Mouse (Mus musculus) midbrain, embryonic 12.5 days (tissue): ENCODE results near the gene Eloa. TPM values are rescaled to one million over a fixed set of nuclear protein-coding genes. Genes with fewer than 3 reads are reported as not detected.

Experiments
- ATAC-seq: fragments of 200-750 bp; cut with Nextera tagmentation; 2 replicates; pipeline ENCODE4 v1.8.0; 2017; ENCODE audit warnings: low read depth, moderate TSS enrichment, moderate library complexity; ENCODE audit not compliant: low FRiP score
- H3K27ac ChIP-seq: fragments of 300-500 bp; sonication (generic); replicated peaks from 2 replicates; pipeline ENCODE4 v1.5.1; 2016; ENCODE audit warnings: mild to moderate bottlenecking
- H3K27me3 ChIP-seq: fragments of 300-500 bp; sonication (generic); 2 replicates; pipeline ENCODE4 v1.6.1; 2016; ENCODE audit warnings: mild to moderate bottlenecking
- H3K36me3 ChIP-seq: fragments of 300-500 bp; sonication (generic); 2 replicates; pipeline ENCODE4 v1.6.1; 2016
- H3K4me1 ChIP-seq: fragments of 300-500 bp; sonication (generic); 2 replicates; pipeline ENCODE4 v1.6.1; 2016
- H3K4me2 ChIP-seq: fragments of 300-500 bp; sonication (generic); replicated peaks from 2 replicates; pipeline ENCODE4 v1.6.1; 2016; ENCODE audit warnings: mild to moderate bottlenecking, moderate library complexity
- H3K4me3 ChIP-seq: fragments of 300-500 bp; sonication (generic); 2 replicates; pipeline ENCODE4 v1.5.1; 2016; ENCODE audit warnings: mild to moderate bottlenecking
- H3K9ac ChIP-seq: fragments of 300-500 bp; sonication (generic); replicated peaks from 2 replicates; pipeline ENCODE4 v1.6.1; 2016; ENCODE audit warnings: mild to moderate bottlenecking, moderate library complexity
- H3K9me3 ChIP-seq: fragments of 300-500 bp; sonication (generic); 2 replicates; pipeline ENCODE4 v1.6.1; 2016; ENCODE audit warnings: mild to moderate bottlenecking
- WGBS: fragments of 180-500 bp; shearing (Covaris S2); methylation state at CpG from one replicate; pipeline ENCODE4 v1.1.7; 2016; 5-methylcytosine and 5-hydroxymethylcytosine counted together
- polyA plus RNA-seq: library from polyadenylated mRNA; unstranded; fragments of >200 nt; fragmentation: Nextera tagmentation; extraction: Ambion mirVana; gene quantifications from 2 replicates; pipeline ENCODE4 v1.2.1, GENCODE M21; 2016

The Eloa gene
- polyA plus RNA-seq, 1 experiment from 2014 or later: 36.1 TPM

DNA sequence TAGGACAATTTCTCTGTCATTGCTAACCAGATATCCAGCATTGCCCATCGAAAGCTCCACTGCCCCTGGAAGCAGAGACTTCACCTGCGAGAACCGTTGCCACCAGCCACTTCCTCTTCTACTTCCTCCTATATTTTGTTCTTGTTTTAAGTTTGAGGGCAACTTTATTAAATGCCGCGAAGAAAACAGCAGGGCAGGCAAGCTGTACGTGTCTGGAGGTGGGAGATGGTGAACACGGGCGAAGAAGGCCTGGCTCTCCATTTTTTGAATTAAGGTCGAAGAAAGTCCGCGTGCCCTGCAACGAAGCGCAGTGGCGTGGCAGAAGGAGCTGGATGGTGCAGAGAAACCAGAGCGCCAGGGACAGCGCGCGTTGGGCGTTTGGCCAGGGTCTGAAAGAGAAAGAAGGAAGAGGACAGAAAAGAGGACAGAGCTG, 6.6 kb upstream of the Eloa start:
- Histone ChIP-seq H3K9ac (no peak overlapping the region), H3K4me1 (peaks cover 16% of the 10 kb centered on the region), H3K9me3 (no peaks in the 10 kb centered on the region), H3K27ac (no peak overlapping the region), H3K4me2 (no peak overlapping the region), H3K4me3 (no peak overlapping the region), H3K36me3 (no peaks in the 10 kb centered on the region), H3K27me3 (no peaks in the 10 kb centered on the region)
- ATAC-seq: no peak
- 85% methylated on average over 19 of the region's 19 CpGs for WGBS

- Histone ChIP-seq H3K4me1 (peaks cover 16% of the 10 kb centered on the region), H3K4me3 (no peak overlapping the region), H3K36me3 (no peaks in the 10 kb centered on the region), H3K27me3 (no peaks in the 10 kb centered on the region), H3K9me3 (no peaks in the 10 kb centered on the region), H3K9ac (no peak overlapping the region), H3K27ac (no peak overlapping the region), H3K4me2 (no peak overlapping the region)
- no peak for ATAC-seq
- 82% methylated on average over 8 of the region's 8 CpGs for WGBS
Measured at GRCm38 (mm10) chr4:136027416-136028131, 6.0 kb upstream of the Eloa start.

DNA sequence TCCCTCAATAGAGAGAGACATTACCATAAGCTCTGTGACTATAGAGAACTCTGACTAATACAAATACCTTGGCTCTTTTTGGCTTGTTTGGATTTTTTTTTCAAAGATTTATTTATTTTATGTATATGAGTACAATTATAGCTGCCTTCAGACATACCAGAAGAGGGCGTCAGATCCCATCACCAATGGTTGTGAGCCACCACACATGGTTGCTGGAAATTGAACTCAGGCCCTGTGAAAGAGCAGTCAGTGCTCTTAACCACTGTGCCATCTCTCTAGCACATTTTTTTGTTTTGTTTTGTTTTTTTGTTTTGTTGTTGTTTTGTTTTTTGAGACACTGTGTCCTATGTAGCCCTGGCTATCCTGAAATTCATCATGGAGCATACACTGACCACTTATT, 3.8 kb upstream of the Eloa start:
- Histone ChIP-seq H3K4me1 (peaks cover 5% of the 10 kb centered on the region), H3K4me3 (no peak overlapping the region), H3K27me3 (no peaks in the 10 kb centered on the region), H3K9me3 (no peaks in the 10 kb centered on the region), H3K36me3 (no peaks in the 10 kb centered on the region), H3K27ac (no peak overlapping the region), H3K4me2 (no peak overlapping the region), H3K9ac (no peak overlapping the region)
- 88% methylated on average over 1 of the region's 1 CpGs for WGBS
- no peak for ATAC-seq

DNA sequence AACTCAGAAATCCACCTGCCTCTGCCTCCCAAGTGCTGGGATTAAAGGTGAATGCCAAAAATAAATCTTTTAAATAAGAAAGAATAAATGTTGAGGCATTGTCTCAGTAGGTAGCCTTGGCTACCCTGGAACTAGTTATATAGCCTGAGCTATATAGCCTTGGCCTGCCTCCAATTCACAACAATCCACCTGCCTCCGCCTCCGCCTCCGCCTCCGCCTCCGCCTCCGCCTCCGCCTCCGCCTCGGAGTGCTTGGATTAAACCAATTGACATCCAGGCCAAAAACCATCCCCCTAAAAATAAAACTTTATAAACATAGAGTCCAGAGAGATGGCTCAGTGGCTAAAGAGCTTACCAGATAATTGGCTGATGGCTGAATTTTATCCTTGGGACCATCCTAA, 1.4 kb upstream of the Eloa start:
- Histone ChIP-seq H3K9me3 (no peaks in the 10 kb centered on the region), H3K4me2 (no peak overlapping the region), H3K4me3 (no peak overlapping the region), H3K27ac (no peak overlapping the region), H3K9ac (no peak overlapping the region), H3K4me1 (peaks cover 16% of the 10 kb centered on the region), H3K36me3 (no peaks in the 10 kb centered on the region), H3K27me3 (no peaks in the 10 kb centered on the region)
- 94% methylated on average over 9 of the region's 9 CpGs for WGBS
- ATAC-seq: no peak

GRCm38 (mm10) chr4:136020743-136021548, 617 bp downstream of the Eloa start:
- peak overlapping the region; percentile 96 for H3K4me2 ChIP-seq
- peak overlapping the region; percentile 86 for H3K27ac ChIP-seq
- H3K4me1 ChIP-seq: peaks cover 16% of the 10 kb centered on the region
- H3K9ac ChIP-seq: peak overlapping the region; percentile 99
- no peaks in the 10 kb centered on the region for H3K9me3 ChIP-seq
- peak; percentile 74 for ATAC-seq
- no peaks in the 10 kb centered on the region for H3K27me3 ChIP-seq
- H3K36me3 ChIP-seq: no peaks in the 10 kb centered on the region
- WGBS: 2% methylated on average over 59 of the region's 62 CpGs
- peak overlapping the region; percentile 99 for H3K4me3 ChIP-seq

DNA sequence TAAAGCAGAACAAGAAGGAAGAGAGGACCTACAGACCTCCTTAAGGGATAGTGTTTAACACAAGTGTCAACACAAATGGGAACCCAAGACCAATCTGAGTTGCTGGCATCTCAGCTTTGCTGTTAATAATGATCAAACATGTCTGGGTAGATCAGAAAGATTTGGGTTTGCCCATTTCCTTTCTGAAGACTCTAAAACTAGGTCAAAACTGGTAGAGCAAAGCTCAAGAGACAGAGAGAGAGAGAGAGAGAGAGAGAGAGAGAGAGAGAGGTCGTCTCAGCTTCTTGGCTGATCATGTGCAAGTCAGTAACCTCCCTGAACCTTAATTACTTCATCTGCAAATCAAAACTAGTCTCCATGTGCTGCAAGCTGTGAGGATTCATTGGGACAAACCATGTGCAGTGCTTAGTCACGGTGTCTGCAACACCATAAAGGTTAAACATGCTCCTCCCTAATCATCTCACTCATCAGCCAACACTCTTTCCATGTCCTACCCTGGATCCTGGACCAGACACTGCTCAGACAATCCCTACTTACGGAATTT, 5.4 kb downstream of the Eloa start:
- WGBS: 85% methylated on average over 3 of the region's 3 CpGs
- no peaks in the 10 kb centered on the region for H3K9me3 ChIP-seq
- no peak overlapping the region for H3K4me2 ChIP-seq
- no peak overlapping the region for H3K27ac ChIP-seq
- no peaks in the 10 kb centered on the region for H3K27me3 ChIP-seq
- H3K9ac ChIP-seq: no peak overlapping the region
- H3K4me3 ChIP-seq: no peak overlapping the region
- H3K4me1 ChIP-seq: peaks cover 16% of the 10 kb centered on the region
- ATAC-seq: no peak
- peaks cover 28% of the 10 kb centered on the region for H3K36me3 ChIP-seq

DNA sequence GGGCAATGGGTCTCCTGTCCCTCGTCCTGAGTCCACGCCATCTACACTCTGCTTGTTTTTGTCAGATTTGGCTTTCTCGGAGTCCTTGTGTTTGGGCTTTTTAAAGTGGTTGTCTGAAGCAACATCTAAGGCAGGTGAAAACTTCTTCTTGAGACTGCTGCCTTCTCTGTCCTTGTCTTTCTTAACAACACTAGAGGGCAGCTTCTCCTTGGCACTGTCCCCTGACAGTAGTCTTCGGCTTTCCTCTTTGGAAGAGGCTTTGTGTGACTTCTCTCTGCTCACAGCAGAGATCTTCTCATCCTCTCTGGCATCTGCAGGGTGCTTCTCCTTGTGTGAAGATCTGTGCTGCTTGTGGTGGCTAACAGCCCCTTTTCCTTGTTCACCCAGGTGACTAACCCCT, 11.0 kb downstream of the Eloa start:
- Histone ChIP-seq H3K4me1 (no peaks in the 10 kb centered on the region), H3K27me3 (no peaks in the 10 kb centered on the region), H3K36me3 (peaks cover 78% of the 10 kb centered on the region), H3K4me2 (no peak overlapping the region), H3K4me3 (no peak overlapping the region), H3K9me3 (no peaks in the 10 kb centered on the region), H3K27ac (no peak overlapping the region), H3K9ac (no peak overlapping the region)
- ATAC-seq: no peak
- WGBS: 94% methylated on average over 4 of the region's 4 CpGs

DNA sequence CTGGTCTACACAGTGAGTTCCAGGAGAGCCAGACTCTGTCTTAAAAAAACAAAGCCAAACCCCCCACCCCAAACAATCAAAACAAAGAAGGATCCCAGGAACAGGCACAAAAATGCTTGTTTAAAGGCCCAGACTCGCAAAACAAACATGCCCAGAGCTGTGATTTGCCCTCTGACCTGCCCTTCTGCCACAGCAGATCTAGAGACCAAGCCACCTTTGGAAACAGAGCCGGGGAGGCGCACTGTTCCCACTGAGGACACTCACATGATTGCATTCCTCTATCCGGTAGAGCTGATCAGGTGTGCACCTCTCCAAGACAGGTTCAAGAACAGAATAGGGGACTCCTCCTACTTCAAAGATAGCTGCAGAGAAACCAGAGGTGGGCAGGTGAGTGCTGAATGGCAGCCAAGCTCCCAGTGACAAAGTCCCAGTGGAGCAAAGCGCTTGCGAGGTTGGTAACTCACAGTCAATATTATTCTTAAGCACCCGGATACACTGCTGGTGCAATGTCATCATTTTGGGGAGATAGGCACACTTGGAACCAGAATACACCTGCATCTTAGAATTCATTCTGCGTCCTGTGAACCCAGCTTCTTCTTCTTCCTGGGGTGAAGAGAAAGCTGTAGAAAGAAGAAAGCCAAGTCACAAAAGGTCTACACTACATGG, 12.6 kb downstream of the Eloa start:
- H3K9me3 ChIP-seq: no peaks in the 10 kb centered on the region
- H3K4me2 ChIP-seq: no peak overlapping the region
- H3K27ac ChIP-seq: no peak overlapping the region
- 90% methylated on average over 8 of the region's 8 CpGs for WGBS
- H3K9ac ChIP-seq: no peak overlapping the region
- H3K36me3 ChIP-seq: peaks cover 91% of the 10 kb centered on the region
- no peak overlapping the region for H3K4me3 ChIP-seq
- H3K4me1 ChIP-seq: no peaks in the 10 kb centered on the region
- no peak for ATAC-seq
- no peaks in the 10 kb centered on the region for H3K27me3 ChIP-seq

GRCm38 (mm10) chr4:136006821-136007220, 14.7 kb downstream of the Eloa start:
- Histone ChIP-seq H3K27ac (no peak overlapping the region), H3K36me3 (peaks cover 92% of the 10 kb centered on the region)
- 95% methylated on average over 3 of the region's 3 CpGs for WGBS

GRCm38 (mm10) chr4:136004921-136005320, 16.6 kb downstream of the Eloa start:
- Histone ChIP-seq H3K4me2 (no peak overlapping the region), H3K4me1 (no peaks in the 10 kb centered on the region), H3K9ac (no peak overlapping the region), H3K27me3 (no peaks in the 10 kb centered on the region), H3K27ac (no peak overlapping the region), H3K4me3 (no peak overlapping the region), H3K9me3 (no peaks in the 10 kb centered on the region), H3K36me3 (peaks cover 83% of the 10 kb centered on the region)
- WGBS: 92% methylated on average over 2 of the region's 2 CpGs
- no peak for ATAC-seq

More at GRCm38 (mm10) chr4:136006821-136007220, 14.7 kb downstream of the Eloa start:
- no peaks in the 10 kb centered on the region for H3K27me3 ChIP-seq
- no peak for ATAC-seq
- no peak overlapping the region for H3K4me3 ChIP-seq
- no peaks in the 10 kb centered on the region for H3K4me1 ChIP-seq
- H3K4me2 ChIP-seq: no peak overlapping the region
- H3K9ac ChIP-seq: no peak overlapping the region
- no peaks in the 10 kb centered on the region for H3K9me3 ChIP-seq

DNA sequence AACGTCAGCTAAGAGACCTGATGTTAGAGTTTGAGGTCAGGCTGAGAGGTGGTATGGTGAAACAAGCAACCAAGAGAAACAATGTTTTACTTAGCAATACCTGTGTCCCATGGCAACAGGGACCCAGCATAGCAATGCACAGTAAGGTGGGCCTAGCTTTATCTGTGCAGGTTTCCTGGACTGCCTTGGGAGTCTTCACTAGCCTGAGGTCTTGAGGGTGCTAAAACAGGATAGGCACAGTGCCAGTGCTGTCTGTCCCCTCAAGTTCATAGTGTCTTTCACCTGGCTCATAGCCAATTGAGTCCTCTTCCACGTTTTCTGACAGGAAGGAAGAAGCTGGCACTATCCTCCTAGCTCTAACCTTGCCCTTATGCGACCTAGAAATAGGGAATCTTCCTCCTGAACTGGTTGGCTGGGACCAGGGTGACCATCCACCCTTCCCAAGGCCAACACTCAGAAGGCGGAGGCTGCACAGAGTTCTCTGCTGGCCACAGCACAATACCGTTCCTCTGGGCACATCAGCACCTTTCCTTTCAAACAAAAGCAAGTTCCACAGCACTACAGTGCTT, 17.4 kb downstream of the Eloa start:
- Histone ChIP-seq H3K9ac (no peak overlapping the region), H3K4me2 (no peak overlapping the region), H3K36me3 (peaks cover 75% of the 10 kb centered on the region), H3K9me3 (no peaks in the 10 kb centered on the region), H3K27me3 (no peaks in the 10 kb centered on the region), H3K27ac (no peak overlapping the region), H3K4me1 (no peaks in the 10 kb centered on the region), H3K4me3 (no peak overlapping the region)
- WGBS: 92% methylated on average over 5 of the region's 5 CpGs
- no peak for ATAC-seq
